Mouse (Mus musculus): ENCODE data around the gene E330021D16Rik.
"Not testable (repeated sequence)": the region's sequence is repeated elsewhere in the genome, so short reads cannot be mapped to it uniquely, and the experiment has no call there.

Gene E330021D16Rik

GRCm38 (mm10) chr6:136415133-136415775, at the start of gene E330021D16Rik:
Gene E330021D16Rik (minus strand): TSS chr6:136415569.
- in situ Hi-C loops (cut with MboI, MseI), result loop anchor here (10.0 kb wide), 1 partner anchor 1210 kb away; no protein-coding TSS in a partner anchor

GRCm38 (mm10) chr6:136465021-136465420, 49.7 kb upstream of the E330021D16Rik start:
- in situ Hi-C loops (cut with MboI, MseI), result loop anchor here (10.0 kb wide), 1 partner anchor 90 kb away; no protein-coding TSS in a partner anchor

GRCm38 (mm10) chr6:136464121-136464621, 48.8 kb upstream of the E330021D16Rik start:
- in situ Hi-C loops (cut with MboI, MseI), result loop anchor here (5.0 to 10.0 kb wide), 2 partner anchors 53 to 91 kb away; no protein-coding TSS in a partner anchor

- in situ Hi-C loops (cut with MboI, MseI), result loop anchor here (5.0 to 10.0 kb wide), 2 partner anchors 54 to 91 kb away; no protein-coding TSS in a partner anchor
Measured at GRCm38 (mm10) chr6:136463491-136463890, 48.1 kb upstream of the E330021D16Rik start.

GRCm38 (mm10) chr6:136459156-136459555, 43.8 kb upstream of the E330021D16Rik start:
- in situ Hi-C loops (cut with MboI, MseI), result no loop called here

GRCm38 (mm10) chr6:136456302-136456701, 40.9 kb upstream of the E330021D16Rik start:
- in situ Hi-C loops (cut with MboI, MseI), result no loop called here

- in situ Hi-C loops (cut with MboI, MseI), result no loop called here
Measured at GRCm38 (mm10) chr6:136455696-136456095, 40.3 kb upstream of the E330021D16Rik start.

GRCm38 (mm10) chr6:136452623-136453022, 37.3 kb upstream of the E330021D16Rik start:
- in situ Hi-C loops (cut with MboI, MseI), result no loop called here

- in situ Hi-C loops (cut with MboI, MseI), result no loop called here
Measured at GRCm38 (mm10) chr6:136450863-136451262, 35.5 kb upstream of the E330021D16Rik start.

- in situ Hi-C loops (cut with MboI, MseI), result no loop called here
Measured at GRCm38 (mm10) chr6:136449930-136450329, 34.6 kb upstream of the E330021D16Rik start.

- in situ Hi-C loops (cut with MboI, MseI), result no loop called here
Measured at GRCm38 (mm10) chr6:136449270-136449692, 33.9 kb upstream of the E330021D16Rik start.

GRCm38 (mm10) chr6:136439205-136439604, 23.8 kb upstream of the E330021D16Rik start:
- in situ Hi-C loops (cut with MboI, MseI), result not testable (repeated sequence)

- in situ Hi-C loops (cut with MboI, MseI), result not testable (repeated sequence)
Measured at GRCm38 (mm10) chr6:136436151-136436550, 20.8 kb upstream of the E330021D16Rik start.

- in situ Hi-C loops (cut with MboI, MseI), result no loop called here
Measured at GRCm38 (mm10) chr6:136433573-136433972, 18.2 kb upstream of the E330021D16Rik start.

GRCm38 (mm10) chr6:136431896-136432248, 16.5 kb upstream of the E330021D16Rik start:
- in situ Hi-C loops (cut with MboI, MseI), result no loop called here

- in situ Hi-C loops (cut with MboI, MseI), result no loop called here
Measured at GRCm38 (mm10) chr6:136431169-136431895, 16.0 kb upstream of the E330021D16Rik start.

- in situ Hi-C loops (cut with MboI, MseI), result no loop called here
Measured at GRCm38 (mm10) chr6:136429441-136429840, 14.1 kb upstream of the E330021D16Rik start.

- in situ Hi-C loops (cut with MboI, MseI), result no loop called here
Measured at GRCm38 (mm10) chr6:136428412-136428811, 13.0 kb upstream of the E330021D16Rik start.

GRCm38 (mm10) chr6:136427240-136427639, 11.9 kb upstream of the E330021D16Rik start:
- in situ Hi-C loops (cut with MboI, MseI), result no loop called here

- in situ Hi-C loops (cut with MboI, MseI), result no loop called here
Measured at GRCm38 (mm10) chr6:136425956-136426355, 10.6 kb upstream of the E330021D16Rik start.

- in situ Hi-C loops (cut with MboI, MseI), result loop anchor here (5.0 kb wide), 2 partner anchors 93 to 138 kb away; no protein-coding TSS in a partner anchor
Measured at GRCm38 (mm10) chr6:136424166-136424565, 8.8 kb upstream of the E330021D16Rik start.

GRCm38 (mm10) chr6:136423201-136423600, 7.8 kb upstream of the E330021D16Rik start:
- in situ Hi-C loops (cut with MboI, MseI), result loop anchor here (5.0 kb wide), 2 partner anchors 94 to 139 kb away; no protein-coding TSS in a partner anchor

Measured in T-helper 1 cell (primary cell).